Mouse (Mus musculus) T-helper 2 cell (primary cell): ENCODE measurements around the gene Fbxo27.

Experiments
- in situ Hi-C: fragments of 300-600 bp; cut with MboI, MseI; formaldehyde crosslinking; loops from one replicate; pipeline ENCODE4 v1.15.1; 2025; ENCODE audit warnings: high pct_unique_total_duplicates

Gene Fbxo27

DNA sequence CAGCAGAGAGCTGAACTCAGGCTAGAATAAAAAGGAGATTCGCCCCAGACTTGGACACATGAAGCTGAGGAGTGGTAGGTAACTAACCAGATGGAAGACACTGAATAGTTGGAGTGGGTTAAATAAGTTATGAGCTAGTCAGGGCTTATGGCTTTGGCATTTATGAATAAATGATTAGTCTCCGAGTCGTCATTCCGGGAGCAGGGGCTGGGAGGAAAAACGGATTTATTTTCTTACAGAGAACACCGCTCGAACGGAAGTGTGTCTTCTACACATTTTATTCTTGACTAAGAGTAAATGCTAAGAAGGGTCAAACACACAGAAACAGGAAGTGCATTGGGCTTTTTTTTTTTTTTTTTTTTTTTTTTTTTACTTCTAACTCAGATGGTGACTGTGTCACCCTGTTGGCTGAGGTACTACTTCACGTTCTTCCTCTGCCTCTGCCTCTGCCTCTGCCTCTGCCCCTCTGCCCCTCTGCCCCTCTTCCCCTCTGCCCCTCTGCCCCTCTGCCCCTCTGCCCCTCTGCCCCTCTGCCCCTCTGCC lies 10.0 kb downstream of the Fbxo27 start:
- in situ Hi-C loops, result loop anchor here (5.0 kb wide), 1 partner anchor 35 kb away; no protein-coding TSS in a partner anchor

DNA sequence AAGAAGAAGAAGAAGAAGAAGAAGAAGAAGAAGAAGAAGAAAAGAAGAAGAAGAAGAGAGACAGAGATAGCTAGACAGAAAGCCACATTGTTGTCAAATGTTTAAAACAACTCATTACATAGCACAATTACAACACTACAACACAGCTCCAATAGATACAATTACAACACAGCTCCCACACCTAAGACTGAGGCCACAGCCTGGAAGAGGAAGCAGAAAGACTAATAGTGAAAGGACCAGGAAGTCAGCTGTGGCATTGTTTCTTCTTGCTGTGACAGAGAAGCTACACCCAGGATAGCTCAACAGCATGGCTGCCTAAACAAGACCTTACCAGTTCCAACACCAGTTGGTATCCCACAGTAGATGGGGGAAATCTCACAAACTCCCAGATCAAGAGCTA lies 16.8 kb downstream of the Fbxo27 start:
- in situ Hi-C loops, result no loop called here

DNA sequence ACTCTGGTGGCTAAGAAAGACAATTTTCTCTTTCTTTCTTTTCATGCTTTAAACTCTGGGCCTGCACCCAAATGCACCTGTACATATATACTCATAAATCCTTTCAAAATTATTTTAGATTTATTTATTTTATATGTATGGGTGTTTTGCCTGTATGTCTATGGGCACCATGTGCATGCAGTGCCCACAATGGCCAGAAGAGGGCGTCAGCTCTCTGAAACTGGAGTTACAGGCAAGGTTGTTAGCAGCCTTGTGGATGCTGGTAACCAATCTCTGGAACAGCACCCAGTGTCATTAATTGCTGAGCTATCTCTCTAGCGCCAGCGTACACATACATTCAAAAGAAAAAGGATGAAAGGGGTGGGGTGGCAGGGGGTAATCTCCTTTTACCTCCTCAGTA lies 18.3 kb downstream of the Fbxo27 start:
- in situ Hi-C loops, result no loop called here

DNA sequence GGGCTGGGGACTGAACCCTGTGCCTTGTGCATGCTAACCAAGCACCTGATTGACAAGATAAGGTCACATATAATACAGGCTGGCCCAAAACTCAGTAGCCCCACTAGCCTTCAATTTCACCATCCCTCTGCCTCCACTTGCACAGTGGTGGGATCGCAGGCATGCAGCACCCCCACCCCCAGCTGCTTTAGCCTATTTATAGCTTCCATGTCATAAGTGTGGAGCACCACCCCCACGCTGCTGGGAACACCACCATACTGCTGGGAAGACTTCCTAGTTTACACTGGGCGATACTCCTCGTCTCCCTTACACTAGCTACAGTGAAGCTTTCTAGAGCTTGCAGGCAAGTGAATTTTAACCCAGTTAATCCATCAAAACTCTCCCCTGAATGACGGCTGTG lies 22.0 kb downstream of the Fbxo27 start:
- in situ Hi-C loops, result no loop called here

DNA sequence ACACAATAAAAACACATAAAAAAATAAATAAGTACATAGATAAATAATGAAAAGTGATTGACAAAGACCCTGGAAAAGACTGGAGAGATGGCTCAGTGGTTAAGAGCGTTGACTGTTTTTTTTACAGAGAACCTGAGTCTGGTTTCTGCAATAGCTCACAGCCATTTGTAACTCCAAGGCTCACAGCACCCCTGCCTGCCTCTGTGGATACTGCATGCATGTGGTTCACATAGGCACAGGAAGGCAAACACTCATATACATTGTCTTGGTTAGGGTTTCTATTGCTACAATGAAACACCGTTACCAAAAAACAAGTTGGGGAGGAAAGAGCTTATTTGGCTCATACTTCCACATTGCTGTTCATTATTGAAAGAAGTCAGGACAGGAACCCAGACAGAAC lies 22.9 kb downstream of the Fbxo27 start:
- in situ Hi-C loops, result no loop called here

DNA sequence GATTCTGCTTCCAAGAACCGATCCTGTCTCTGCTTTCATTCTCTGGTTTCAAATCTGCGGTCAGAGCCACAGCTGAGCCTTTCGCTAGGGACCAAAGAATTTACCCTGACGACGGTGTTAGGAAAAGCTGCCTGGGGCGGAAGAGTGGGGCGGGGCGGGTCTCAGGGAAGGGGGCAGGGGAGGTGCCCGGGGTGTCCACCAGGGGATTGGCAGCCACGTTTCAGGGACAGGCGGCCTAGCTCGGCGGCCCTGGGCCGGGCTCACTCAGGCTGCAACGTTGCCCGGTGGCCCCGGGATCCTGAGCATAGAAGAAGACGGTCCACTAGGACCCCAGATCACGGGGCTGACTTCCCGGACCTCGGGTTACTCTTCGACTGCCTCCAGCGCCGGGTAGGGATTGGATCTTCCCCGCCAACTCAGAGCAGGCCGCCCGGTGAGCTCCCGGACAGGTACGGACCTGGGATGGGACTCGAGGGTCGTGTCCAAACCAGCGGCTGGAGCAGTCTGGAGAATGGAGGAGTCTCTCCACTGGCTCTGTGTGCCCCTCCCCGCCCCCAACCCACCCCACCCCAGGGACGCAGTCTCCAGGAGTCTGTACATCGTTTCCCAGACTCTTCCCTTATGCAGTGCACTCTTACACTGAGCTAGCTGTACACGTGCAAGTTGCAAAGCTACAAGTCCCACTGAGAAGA lies 24.1 kb downstream of the Fbxo27 start, which contains the start of gene Fbxo17:
Gene Fbxo17, plus strand, starts transcription at position 215 of the 692 bp plus-strand sequence.
- in situ Hi-C loops, result no loop called here

DNA sequence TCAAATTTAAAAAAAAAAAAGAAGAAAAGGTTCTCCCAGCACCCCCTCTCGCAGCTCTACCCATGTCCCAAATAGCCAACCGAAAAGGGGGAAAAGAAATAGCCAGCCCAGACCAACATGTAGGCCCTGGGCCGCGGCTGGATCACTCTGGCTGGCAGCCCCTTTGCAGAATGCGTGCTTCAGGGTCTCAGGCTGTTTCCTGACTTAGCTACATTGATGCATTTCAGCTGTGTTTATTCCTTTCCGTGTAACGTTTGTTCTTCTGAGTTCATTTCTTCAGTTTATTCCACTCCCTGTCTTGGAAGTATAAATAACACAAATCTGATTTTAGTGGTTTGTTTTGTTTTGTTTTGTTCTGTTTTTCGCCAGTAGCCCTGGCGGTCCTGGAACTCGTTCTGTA lies 25.1 kb downstream of the Fbxo27 start:
- in situ Hi-C loops, result no loop called here

DNA sequence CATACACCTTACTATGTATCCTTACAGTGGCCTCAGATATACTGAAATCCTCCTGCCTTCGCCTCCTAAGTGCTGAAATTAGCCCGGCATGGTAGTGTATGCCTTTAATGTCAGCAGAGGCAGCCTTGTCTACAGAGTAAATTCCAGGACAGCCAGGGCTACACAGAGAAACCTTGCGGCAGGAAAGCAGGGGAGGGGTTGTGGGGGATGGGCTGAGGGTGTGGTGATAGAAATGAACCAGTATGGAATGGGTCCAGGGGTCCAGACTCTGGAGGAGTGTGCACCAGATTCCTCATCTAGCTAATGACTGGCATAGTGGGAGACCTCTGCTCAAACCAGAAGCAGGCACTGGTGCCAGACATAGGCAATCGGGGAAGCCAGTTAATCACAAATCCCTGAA lies 26.5 kb downstream of the Fbxo27 start:
- in situ Hi-C loops, result no loop called here

DNA sequence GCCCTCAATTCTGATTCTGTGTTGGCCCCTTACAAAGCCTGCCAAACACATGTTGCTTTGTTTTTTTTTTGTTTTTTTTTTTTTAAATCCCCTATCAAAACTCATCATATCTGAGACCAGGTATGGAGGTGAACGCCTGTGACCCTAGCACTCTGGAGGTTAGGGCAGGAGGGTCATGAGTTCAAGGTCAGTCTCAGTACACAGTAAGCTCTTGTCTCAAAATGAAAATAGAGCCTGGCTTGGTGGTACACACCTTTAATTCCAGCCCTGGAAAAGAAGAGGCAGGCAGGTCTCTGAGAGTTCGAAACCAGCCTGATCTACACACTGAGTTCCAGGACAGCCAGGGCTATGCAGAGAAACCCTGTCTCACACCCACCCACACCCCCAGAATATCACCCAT lies 27.0 kb downstream of the Fbxo27 start:
- in situ Hi-C loops, result loop anchor here (10.0 kb wide), 1 partner anchor 115 kb away; no protein-coding TSS in a partner anchor

DNA sequence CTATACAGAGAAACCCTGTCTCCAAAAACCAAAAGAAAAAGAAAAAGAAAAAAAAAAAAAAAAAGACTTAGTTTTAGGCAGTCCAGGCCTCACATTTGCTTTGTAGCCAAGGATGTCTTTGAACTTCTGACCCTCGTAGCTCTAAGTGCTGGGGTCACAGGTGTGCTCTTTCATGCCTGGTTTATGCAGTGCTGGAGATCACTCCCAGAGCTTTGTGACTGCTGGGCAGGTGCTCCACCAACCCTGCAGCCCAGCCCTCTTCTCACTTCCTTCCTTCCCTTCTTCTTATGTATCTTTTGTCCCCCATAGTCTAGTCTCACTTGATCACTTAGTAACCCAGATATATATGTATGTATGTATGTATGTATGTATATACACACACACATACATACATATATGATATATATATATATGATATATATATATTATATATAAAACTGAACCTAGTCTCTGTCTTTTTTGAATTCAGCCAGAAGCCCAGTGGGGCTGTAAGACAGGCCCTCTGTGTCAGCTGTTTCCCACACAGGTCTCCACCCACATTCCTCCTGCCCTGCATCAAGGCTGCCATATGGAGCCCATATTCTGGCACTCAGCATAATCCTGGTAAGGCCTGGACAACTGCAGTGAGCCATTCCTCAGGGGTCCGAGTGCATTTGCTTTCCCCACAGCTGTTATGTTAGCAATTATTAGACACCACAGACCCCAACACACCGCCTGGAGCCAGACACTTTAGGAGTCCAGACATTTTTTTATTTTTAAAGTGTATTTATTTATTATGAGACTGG lies 28.3 kb downstream of the Fbxo27 start:
- in situ Hi-C loops, result loop anchor here (10.0 kb wide), 1 partner anchor 116 kb away; no protein-coding TSS in a partner anchor

DNA sequence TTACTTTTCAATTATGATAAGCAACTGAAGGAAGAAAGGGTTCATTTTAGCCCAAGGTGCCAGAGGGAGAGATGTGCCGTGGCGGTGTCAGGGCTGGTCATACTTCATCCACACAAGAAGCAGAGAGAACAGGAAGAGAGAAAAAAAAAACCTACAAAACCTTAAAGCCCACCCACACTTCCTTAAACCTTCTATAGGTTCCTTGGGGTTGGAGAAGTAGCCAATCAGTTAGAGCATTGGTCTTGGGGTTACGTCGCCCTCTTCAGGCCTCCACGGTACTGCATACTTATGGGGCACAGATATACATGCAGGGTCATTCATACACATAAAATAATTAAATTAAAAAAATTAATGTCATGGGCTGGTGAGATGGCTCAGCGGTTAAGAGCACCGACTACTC lies 29.4 kb downstream of the Fbxo27 start:
- in situ Hi-C loops, result loop anchor here (10.0 kb wide), 1 partner anchor 117 kb away; no protein-coding TSS in a partner anchor

DNA sequence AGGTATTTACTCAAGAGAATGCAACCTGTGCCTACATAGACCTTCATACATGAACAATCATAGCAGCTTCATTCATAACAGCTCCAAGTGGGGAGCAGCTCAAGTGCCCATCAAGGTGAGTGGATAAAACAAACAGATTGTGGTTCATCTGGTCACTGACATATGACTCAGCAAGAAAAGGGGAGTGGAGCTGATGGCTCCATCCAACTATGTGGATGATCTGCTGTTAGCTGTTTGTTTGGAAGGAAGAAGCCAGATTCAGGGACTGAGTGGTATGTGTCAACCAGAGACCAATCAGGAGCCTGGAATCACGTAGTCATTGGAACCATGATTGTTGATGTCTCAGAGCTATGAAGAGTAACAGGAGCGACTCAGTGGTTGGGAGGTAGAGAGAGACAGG lies 32.0 kb downstream of the Fbxo27 start:
- in situ Hi-C loops, result loop anchor here (10.0 kb wide), 1 partner anchor 120 kb away; no protein-coding TSS in a partner anchor

DNA sequence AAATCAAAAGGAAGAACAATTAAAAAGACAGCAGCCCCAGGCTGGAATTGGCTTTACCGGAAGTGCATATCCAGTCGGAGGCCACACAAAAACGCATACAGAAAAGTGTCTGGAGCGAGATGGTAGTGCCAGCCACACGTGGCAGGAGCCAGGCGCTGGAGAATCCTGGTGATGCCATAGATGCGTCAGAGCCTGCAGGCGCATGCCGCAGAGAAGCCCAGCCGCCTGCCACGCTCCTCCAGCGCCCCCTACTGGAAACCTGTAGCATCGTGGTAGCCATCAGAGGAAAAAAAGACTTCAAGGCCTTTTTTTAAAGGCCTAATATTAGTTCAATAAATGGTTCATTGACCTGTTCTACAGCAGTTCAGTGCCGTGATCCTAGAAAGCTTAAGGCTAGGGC lies 34.0 kb downstream of the Fbxo27 start:
- in situ Hi-C loops, result loop anchor here (10.0 kb wide), 1 partner anchor 122 kb away; no protein-coding TSS in a partner anchor

DNA sequence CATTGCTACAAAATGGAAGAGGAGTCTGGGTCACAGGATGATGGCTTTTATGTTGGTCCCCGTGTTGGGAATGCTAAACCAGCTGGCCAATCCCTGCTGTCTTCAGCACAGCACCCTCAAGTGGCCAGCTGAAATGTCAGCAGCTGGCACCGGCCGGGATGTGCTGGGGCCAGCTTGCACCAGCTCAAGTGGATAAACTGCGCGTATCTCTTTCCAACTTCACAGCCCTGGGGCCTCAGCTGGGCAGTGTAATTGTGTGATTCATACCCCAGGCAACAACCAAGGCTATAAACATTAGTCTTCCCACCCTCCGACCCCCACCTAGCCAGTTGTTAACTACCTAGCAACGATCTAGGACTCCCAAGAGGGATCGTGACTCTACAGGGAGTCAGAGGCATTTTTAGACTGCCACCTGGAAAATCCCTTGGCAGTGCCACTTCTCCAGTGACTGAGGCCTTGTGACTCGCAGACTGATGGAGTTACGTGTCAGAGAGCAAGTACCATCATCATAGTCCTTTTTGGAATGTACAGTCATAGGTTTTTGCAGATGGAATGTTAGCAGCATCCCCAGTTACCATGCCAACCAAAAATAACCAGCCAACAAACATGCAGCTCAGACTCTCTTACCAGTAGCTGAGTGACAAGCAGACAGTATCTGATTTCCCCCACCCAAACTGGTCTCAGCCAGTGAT lies 35.1 kb downstream of the Fbxo27 start:
- in situ Hi-C loops, result loop anchor here (10.0 kb wide), 1 partner anchor 123 kb away; no protein-coding TSS in a partner anchor

DNA sequence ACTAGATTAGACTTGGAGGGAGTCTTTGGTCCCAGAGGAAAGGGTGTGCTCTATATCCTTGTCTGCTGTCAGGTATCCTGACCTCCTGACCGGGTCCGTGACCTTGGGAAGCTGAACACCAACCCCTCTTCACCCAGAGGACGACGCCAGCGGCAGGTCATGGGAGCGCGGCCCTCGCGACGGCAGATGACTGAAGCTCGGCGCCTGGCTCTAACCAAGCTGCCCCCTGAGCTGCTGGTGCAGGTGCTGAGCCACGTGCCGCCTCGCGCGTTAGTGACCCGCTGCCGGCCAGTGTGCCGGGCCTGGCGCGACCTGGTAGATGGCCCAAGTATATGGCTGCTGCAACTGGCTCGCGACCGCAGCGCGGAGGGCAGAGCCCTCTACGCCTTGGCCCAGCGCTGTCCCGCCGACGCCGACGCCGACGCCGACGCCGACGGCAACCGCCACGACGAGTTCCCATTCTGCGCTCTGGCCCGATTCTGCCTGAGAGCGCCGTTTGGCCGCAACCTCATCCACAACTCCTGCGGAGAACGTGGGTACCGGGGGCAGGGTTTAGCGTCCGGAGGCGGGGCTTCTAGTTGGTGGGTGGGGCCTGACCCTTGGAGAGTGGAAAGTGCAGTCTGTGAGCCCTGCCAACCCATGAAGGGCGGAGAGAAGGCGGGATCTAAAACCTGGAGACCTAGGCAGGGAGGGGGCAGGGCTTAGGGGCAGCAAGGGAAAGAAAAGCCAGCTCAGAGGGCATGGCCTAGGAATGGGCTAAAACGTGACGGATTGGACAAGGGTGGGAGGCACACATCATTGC lies 39.9 kb downstream of the Fbxo27 start:
- in situ Hi-C loops, result no loop called here

DNA sequence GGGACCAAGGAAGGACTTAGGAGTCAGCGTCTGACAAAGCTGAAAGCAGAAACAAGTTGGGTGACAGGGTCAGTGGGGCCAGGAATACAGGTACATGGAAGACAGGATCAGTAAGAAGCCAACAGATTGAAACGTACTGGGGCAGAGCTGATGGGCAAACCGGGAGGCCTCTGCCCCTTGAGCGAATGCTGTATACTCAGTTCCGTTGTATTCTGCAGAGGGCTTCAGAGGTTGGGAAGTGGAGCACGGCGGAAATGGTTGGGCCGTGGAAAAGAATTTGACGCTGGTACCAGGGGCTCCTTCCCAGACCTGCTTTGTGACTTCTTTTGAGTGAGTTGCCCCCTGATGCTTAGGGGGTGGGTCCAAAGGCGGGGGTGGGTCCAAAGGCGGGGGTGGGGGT lies 40.6 kb downstream of the Fbxo27 start:
- in situ Hi-C loops, result no loop called here

DNA sequence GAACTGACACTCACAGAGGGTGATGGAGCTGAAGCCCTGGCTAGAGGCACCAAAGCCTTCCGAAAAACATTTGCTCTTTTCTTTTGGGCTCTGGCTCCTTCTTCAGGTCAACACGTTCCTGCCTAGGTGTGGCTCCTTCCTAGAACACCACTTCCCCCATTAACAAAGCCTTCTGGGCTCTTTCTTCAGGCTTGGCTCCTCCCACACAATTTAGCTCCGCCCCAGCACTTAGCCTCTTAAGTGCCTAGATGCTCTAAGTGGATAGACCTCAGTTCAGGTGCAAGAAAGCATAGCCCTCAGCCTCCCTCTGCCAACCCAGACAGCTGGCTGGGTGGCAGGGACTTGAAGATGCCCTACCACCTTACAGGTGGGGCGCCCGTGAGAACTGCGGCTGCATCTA lies 43.1 kb downstream of the Fbxo27 start:
- in situ Hi-C loops, result no loop called here

DNA sequence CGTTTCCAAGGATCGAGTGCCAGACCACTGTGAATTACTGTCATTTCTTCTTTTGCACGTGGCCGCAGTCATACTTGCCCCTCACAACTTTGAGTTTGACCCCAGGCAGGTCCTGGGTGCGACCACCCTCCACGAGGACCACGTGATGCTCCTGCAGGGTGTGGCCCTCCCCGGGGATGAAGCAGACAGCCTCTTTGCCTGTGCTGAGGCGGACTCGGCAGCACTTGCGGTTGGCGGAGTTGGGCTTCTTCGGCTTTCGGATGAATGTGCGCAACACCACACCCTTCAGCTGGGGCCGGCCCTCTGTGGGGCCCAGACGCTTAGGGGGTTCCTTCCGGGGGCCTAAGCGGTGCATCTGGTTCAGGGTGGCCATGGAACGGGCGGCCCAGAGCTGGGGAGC lies 47.2 kb downstream of the Fbxo27 start:
- in situ Hi-C loops, result no loop called here

DNA sequence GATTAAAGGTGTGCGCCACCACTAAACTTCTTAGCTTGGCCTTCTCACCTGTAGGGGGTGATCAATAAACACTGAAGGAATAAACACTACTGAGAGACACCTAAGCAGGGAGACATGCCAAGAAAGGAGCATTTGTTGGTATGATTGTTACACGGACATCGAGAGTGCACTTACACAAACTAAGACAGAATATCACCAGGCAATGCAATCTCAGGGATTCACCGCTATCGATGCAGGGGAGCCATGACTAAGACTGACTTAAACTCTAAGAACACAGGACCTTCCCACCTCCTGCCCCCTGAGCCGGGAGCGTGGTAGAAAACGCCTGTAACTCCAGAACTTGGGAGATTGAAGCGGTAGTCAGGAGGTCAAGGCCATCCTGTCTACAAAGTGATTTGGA lies 48.3 kb downstream of the Fbxo27 start:
- in situ Hi-C loops, result no loop called here

DNA sequence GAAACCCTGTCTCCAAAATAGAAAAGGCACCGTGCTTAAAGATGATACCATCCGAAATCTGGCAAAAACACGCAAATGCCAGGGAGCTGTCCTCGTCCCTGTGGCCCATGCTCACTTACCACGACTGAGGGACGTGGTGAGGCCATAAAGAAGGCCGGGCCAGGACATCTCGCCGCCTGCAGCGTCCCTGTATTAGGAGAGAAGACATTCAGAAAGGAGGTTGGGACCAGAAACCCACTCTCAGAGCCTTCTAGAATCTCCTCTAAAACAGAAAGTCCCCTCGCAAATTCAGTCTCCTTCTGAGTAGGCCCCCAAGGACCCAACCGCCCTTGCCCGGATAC lies 48.7 kb downstream of the Fbxo27 start:
- in situ Hi-C loops, result no loop called here
